ENCODE assay signal across 11 mouse cellular contexts in genomic region chr5:33830832-33831231, GRCm38 (mm10). TPM values are rescaled to one million over a fixed set of nuclear protein-coding genes. Genes with fewer than 3 reads are reported as not detected.
DNase-seq lines count a peak whose midpoint lies in the region; ATAC-seq and TF ChIP-seq lines count a peak whose summit lies in the region.
"Had no signal": no experiment of that assay in that cellular context is flagged by ENCODE, and none has a peak within 500 bp of the region (broad histone marks: within the 10 kb centered on the region; RNA-seq: fewer than 3 reads in every experiment).

No protein-coding gene starts in this region.

- TF ChIP-seq CTCF in kidney, adult 2 months (conservative IDR thresholded peaks at IDR 0.05; ENCODE audit: insufficient read depth, insufficient read length, low read depth, low read length) = peak; percentile 40

- no peaks in the 10 kb centered on the region; the same call in 1 of the 2 replicates for H3K4me1 ChIP-seq in kidney, adult 2 months (ENCODE audit: control insufficient read depth, insufficient read depth, low read length)

- no peak for TF ChIP-seq POLR2A in kidney, adult 2 months (IDR thresholded peaks at IDR 0.05; ENCODE audit: low read depth, low read length)

- H3K4me3 ChIP-seq in kidney, adult 2 months (ENCODE audit: insufficient read depth, low read depth, low read length) = no peak overlapping the region
- H3K4me3 ChIP-seq: liver, embryonic 15.5 days had no signal

- peak; percentile 61; the same call in 1 of the 2 replicates for ATAC-seq in monocyte, adult 5-6 weeks (replicated peaks; ENCODE audit: insufficient number of reproducible peaks, low FRiP score, low TSS enrichment, poor library complexity, severe bottlenecking)
- no peak for ATAC-seq in frontal cortex, adult (ENCODE audit: low TSS enrichment)

- WGBS in kidney, adult 2 months = 69% methylated on average over 1 of the region's 1 CpGs

- DNase-seq in kidney, adult 2 months = peak; percentile 8
- DNase-seq in kidney, postnatal 14 days = no peak
- DNase-seq in 416B (ENCODE audit: low read depth) = peak; percentile 37
- DNase-seq in ES-CJ7 (ENCODE audit: low read depth, low spot score) = peak; percentile 16
- no peak for DNase-seq in neural tube, embryonic 10.5 days (ENCODE audit: extremely low spot score, low spot score)
- DNase-seq in cerebellum, postnatal 36 days = no peak
- DNase-seq: layer of hippocampus, postnatal 36 days; right cerebral cortex, postnatal 14 days had no signal

- no peaks in the 10 kb centered on the region for H3K36me3 ChIP-seq in kidney, adult 2 months (ENCODE audit: control insufficient read depth, insufficient read depth, low read length)

- H3K27ac ChIP-seq in kidney, adult 2 months (ENCODE audit: insufficient read depth, low read depth, low read length) = no peak overlapping the region
- H3K27ac ChIP-seq: liver, embryonic 15.5 days had no signal

- H3K27me3 ChIP-seq in kidney, adult 2 months (replicated peaks; ENCODE audit: control insufficient read depth, insufficient read depth, low read length) = no peaks in the 10 kb centered on the region
- H3K27me3 ChIP-seq: liver, embryonic 15.5 days had no signal

RNA-seq across cellular contexts. Expression of gene Nsd2, which starts 10.3 kb away (rescaled TPM):
- polyA plus RNA-seq in kidney, adult 2 months (2012; rRNA removed) = 6.3 and 6.8 TPM in 2 replicates
- total RNA-seq in monocyte, adult 5-6 weeks (2017) = 28.8 to 58.1 TPM (median 35.7 TPM) in 3 replicates

RNA-seq across cellular contexts. Expression of gene Letm1, which starts 48.2 kb away (rescaled TPM):
- 85.1 and 91.6 TPM in 2 replicates for polyA plus RNA-seq in kidney, adult 2 months (2012; rRNA removed)
- 15.7 to 27.1 TPM (median 21.0 TPM) in 3 replicates for total RNA-seq in monocyte, adult 5-6 weeks (2017)

Comparison
In these comparisons a context has a peak if more than half of its experiments do, and no peak if none do; other contexts are left out.
1. DNase-seq: peak in kidney, adult 2 months (single experiment), 416B (single experiment) and ES-CJ7 (single experiment); none in kidney, postnatal 14 days (single experiment), neural tube, embryonic 10.5 days (single experiment) and cerebellum, postnatal 36 days (0 of 2).